Mouse (Mus musculus): ENCODE measurements around the gene Ptafr.
"Not testable (repeated sequence)": the region's sequence is repeated elsewhere in the genome, so short reads cannot be mapped to it uniquely, and the experiment has no call there.

Gene Ptafr

DNA sequence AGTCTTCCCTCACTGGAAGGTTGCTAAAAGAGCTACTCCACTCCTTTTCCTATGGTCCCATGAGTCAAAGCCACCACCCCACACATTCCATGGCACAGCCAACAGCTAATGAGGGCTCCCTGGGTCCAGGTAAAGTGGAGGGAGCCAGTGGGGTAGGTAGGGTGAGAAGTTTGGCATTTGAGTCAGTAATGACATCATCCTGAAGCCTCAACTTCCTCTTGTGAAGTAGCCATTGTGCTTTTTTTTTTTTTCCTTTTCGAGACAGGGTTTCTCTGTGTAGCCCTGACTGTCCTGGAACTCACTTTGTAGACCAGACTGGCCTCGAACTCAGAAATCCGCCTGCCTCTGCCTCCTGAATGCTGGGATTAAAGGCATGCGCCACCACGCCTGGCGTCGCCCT lies 8.3 kb upstream of the Ptafr start:
- DNase-seq (ENCODE audit: low spot score in 2 of 2) = not testable (repeated sequence)

DNA sequence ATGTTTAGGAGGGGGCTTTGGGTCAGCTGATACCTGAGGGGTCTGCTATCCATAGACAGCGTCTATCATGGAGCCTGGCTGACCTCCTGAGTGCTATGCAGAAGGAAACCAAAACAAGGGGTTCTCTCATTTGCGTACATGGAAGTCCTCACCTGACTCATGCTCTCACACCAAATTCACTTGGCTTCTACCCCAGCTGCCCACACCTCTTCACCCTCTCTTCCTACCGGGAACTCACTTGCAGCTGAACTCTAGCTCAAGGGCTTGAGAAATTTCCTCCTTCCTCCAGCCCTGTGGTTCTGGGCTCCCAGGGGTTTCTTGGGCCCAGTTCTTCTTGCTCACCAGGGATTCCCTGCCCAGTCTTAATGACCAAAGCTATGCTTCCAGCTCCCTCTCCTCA lies 606 bp upstream of the Ptafr start:
- DNase-seq (ENCODE audit: low spot score in 2 of 2) = no peak

DNA sequence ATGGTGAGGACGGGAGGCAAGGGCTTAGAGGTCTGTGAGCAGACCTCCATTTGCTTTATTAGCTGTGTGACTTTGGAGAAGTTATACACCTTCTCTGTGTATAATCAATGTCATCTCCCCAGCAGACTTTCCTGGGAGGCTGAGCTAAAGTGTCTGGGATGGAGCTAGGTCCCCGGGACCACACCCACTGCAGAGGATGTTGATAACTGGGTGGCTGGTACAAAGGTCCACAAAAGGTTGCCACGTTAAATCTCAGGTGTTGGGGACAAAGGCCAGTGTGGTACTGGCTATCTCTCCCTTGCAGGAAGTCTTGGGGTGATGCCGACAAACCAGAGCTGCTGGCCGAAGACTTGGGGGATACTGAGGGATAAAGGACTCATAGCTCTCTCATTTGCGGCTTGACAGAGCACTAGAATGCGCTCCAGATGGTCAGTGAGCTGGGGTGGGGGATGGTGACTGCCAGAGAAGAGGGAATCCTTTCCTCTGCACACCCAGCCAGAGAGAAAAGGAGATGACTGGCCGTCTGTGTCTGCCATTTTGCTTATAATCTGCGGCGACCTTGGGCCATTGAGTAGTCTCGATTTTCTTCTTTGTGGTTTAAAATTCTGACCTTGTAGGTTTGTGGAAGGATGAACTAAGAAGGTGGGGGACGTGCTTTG lies 1.4 kb downstream of the Ptafr start:
- DNase-seq (ENCODE audit: low spot score in 2 of 2) = peak; percentile 56 to 59

DNA sequence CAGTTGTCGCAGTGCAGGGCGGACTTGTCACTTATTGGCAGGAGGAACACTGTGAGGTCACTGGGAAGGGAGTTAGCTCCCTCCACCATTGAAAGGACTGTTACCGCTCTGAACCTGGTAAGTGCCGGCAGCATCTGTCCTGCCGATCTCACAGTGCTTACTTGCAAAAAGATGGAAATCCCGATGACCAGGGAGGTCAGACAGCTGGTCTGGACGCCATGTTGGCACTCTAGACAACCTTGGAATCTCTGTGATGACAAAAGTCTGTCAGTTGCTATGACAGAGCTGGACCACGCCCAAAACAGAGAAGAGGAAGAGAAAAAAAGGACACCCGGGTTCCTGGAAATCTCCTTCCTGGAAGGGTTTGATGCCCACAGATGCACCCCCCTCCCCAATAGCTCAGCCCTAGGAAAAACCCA lies 3.5 kb downstream of the Ptafr start:
- DNase-seq (ENCODE audit: low spot score in 2 of 2) = no peak

DNA sequence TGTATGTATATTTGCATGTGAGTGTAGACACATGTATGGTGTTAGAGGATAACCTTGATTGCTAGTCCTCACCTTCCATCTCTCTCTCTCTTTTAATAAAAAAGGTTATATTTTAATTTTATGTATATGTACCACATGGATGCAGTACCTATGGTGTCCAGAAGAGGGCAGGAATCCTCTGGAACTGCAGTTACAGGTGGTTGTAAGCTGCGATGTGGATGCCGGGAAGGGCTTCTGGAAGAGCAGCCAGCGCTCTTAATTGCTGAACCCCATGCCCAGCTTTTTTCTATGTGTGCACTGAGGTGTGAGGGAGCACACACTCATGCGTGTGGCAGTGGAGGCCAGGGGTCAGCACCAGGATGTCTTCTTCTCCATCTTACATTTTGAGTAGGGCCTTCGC lies 5.2 kb downstream of the Ptafr start:
- no peak for DNase-seq (ENCODE audit: low spot score in 2 of 2)

DNA sequence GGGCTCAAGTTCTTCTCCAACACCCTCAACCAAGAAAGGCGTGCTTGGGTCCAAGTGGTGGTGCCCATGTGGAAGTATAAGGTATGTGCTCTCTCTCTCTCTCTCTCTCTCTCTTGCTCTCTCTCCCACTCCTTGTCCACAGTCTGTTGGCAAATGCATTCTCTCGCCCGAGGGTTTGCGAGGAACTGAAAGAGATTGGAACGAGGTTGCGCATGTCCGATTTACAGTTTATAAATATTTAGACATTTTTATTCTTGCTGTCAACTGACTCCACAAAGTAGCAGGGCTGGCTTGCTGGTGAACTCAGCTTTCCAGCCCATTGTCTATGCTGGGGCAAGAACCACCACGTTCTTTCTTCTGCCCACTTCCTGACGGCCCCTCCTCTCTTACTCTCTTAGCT lies 7.3 kb downstream of the Ptafr start:
- DNase-seq (ENCODE audit: low spot score in 2 of 2) = no peak

DNA sequence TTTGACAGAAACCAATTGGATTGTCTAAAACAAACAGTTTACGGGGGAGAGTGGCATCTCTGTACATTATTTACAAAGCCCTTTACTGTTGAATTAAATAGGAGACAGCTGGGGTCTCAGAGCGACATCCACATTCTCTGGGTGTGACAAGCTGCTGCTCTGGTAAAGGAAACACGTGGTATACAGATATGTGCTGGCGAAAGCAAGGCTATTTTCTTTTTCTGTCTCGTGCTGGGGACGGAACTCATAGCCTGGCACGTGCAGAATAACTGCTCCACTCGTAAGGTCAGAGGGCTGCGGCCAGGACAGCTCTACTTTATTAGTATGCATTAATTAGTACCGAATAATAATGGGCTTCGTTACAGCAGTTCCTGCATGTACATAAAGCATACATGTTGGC lies 9.5 kb downstream of the Ptafr start:
- DNase-seq (ENCODE audit: low spot score in 2 of 2) = peak in 1 of 2 experiments; percentile 52

DNA sequence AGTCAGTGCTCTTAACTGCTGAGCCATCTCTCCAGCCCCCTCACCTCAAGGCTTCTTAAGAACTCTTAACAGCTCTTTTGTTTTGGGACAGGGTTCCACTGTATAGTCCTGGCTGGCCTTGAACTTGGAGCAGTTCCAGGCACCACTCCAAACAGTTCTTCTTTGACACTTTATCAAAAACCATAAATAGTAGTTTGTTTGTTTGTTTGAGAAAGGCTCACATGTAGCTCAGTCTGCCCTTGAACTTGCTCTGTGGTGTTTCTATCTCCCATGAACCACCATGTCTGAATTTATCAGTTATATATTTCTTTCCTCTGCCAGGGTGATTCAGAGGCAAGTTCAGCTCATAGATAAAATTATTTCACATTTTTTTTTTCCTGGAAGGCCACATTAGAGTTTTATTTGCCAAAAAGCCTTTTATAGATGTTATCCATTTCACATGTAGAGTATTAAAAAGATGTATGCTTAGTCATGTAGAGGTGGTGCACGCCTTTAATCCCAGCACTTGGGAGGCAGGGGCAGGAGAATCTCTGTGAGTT lies 11.0 kb downstream of the Ptafr start:
- no peak for DNase-seq (ENCODE audit: low spot score in 2 of 2)

DNA sequence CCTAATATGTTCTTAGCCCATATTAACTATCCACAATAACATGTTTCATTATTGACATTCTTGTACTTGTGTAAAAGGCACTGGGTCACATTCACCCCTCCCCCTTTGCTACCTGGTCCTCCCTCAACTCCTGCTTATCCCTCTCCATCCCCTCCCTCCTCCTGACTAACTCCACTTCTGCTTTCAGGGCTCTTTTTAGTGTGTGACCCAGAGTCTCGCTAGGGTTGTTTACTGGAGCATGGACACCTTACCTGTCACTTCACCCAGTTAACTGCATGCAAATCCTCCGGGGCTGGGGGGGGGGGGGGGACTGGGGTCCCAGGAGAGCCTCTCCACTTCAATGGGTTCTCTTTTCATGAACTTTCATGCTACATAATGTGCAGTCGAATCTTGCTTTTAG lies 19.9 kb downstream of the Ptafr start:
- no peak for DNase-seq (ENCODE audit: low spot score in 2 of 2)

DNA sequence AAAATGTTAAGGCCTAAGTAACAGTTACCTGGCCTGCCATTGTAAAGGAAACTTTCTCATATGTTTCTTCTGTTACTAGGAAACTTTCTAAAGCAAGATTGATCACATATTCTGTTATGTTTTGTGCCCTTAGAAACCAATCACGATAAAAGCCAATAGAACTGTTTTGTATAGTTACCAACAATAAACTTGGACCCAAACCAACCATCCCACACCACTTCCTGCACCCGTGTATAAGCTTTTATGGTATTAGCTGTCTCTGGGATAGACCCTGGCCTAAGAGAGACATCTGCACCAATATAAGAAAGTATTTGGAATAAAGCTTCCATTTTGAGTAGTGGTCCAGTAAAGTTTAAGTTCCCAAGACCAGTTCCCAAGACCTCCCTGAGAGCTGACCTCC lies 21.1 kb downstream of the Ptafr start:
- DNase-seq (ENCODE audit: low spot score in 2 of 2) = no peak

DNA sequence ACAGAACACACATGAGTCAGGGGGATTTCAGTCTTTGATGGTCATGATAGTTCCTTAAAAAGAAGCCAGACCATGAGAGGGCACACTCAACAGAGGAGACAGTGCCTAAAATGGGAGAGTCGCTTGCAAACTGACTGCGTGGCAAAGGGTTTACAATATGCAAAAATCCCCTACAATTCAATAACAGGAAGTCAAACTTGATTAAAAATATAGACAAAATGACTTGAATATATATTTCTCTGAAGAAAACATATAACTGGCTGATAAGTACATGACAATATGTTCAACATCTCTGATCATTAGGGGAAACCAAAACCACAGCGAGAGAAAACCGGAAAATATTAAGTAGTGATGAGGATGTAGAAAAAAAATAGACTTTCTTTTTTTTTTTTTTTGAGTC lies 22.4 kb downstream of the Ptafr start:
- no peak for DNase-seq (ENCODE audit: low spot score in 2 of 2)

DNA sequence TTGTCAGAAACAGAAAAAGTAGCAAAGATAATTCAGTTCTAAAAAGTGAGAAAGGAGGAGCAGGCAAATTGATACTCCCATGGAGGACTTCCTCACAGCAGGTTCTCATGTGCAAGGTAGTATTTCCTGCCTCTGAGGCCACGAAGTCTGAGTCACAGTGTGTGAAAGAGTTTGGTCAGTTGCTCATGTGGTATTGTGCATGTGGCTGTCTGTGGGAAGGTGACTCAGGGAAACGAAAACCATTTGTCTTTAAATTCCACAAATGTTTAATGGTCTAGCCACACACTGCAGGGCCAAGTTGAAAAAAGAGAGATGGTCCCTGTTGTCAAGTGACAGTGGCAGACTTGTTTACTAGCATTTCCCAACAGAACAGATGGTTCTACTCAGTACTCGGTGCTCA lies 24.6 kb downstream of the Ptafr start:
- DNase-seq (ENCODE audit: low spot score in 2 of 2) = no peak

DNA sequence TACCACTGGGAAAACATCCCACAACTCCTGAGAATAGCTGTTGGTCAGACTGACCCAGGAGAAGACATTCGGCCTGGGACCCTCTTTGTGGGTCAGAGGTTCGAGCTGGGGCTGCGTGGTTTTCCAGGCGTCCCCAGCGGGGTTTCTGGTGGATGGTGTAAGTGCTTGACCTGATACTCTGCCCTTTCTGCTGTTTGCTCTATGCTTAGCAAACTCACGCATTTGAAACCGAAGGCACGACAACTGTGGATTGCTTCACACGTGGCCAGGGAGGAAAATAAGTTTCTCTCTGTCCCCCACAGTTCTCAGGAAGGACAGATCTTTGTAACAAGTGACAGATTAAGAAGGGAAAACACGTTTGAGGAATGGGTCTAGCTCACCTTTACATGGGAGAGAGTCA lies 26.8 kb downstream of the Ptafr start:
- DNase-seq (ENCODE audit: low spot score in 2 of 2) = no peak

DNA sequence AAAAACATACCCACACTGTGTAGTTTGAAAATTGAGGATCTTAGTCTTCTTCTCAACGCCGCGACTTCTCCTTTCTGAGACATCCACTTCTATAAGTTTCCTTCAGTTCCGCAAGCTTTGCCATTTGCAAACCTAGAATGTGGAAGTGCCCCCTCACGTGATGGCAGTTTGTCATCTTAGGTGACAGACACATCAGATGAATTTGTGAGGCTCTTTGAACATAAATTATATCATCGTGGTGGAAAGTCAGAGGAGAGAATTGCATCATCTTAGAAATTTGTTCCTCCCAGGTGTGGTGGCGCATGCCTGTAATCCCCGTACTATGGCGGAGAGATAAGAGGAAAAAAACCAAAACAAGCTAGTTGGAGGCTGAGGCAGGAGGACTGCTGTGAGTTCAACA lies 29.1 kb downstream of the Ptafr start:
- peak in 1 of 2 experiments; percentile 40 for DNase-seq (ENCODE audit: low spot score in 2 of 2)

DNA sequence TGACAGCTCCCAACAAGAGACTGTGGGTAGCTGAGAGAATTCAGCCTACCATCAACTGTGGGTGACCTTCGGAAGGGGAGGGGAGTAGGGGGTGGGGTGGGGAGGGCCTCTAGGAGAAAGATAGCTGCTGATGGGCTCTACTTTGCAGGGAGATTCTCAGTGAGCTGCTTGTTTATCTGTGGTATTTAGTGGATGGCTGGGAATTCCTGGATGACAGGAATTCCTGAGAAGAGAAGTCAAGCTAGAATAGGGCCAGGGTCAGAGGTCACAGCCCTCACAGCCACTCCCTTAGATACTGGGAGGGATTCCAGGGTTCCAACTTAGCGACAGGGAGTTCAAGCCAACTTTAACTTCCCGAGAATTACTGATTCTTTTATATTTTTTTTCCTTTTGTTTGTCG lies 30.3 kb downstream of the Ptafr start:
- DNase-seq (ENCODE audit: low spot score in 2 of 2) = no peak

DNA sequence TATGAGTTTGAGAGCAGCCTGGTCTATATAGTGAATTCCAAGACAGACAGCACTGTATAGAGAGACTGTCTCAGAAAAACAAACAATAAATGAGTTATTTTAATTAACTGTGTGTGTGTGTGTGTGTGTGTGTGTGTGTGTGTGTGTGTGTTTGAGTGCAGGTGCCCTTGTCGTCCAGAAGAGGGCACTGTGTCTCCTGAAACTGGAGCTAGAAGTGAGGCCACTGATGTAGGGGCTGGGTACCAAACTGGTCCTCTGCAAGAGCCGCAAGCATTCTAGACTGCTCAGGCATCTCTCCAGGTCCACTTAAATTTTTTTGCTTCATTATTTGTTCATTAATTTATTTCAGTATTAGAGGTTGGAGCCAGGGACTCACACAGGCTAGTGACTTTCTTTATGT lies 35.0 kb downstream of the Ptafr start:
- no peak for DNase-seq (ENCODE audit: low spot score in 2 of 2)

DNA sequence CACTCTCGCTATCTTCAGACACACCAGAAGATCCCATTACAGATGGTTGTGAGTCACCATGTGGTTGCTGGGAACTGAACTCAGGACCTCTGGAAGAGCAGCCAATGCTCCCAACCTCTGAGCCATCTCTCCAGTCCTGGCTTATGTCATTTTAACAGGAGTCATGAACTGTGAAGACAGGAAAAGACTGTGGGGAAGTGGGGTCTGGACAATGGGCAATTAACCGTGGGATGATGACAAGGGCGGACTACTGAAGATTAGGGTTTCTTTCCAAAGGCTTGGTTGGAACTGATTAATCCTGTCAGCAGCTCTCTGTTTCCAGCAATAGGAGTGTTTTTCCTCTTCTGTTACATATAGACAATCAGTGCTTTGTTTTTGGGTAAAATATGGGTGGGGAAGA lies 35.9 kb downstream of the Ptafr start:
- DNase-seq (ENCODE audit: low spot score in 2 of 2) = no peak

DNA sequence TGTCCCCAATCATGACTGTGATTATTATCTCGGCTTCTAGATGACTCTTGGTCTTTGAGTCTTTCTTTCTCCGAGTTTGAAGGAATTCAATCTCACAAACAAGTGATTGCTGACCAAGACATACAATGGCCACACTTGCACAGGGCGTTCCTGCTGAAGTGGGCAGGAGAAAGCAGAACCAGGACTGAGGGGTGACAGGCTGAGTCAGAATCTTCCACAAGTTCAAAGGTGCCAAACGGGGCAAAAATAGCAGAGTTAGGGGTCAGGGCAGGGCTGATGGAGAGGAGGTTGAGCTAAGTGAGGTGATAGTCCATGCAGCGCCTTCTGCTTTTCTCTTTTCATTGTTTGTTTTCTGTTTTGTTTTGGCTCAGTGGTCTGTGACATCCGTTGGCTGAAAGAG lies 36.6 kb downstream of the Ptafr start:
- peak in 1 of 2 experiments; percentile 30 for DNase-seq (ENCODE audit: low spot score in 2 of 2)

DNA sequence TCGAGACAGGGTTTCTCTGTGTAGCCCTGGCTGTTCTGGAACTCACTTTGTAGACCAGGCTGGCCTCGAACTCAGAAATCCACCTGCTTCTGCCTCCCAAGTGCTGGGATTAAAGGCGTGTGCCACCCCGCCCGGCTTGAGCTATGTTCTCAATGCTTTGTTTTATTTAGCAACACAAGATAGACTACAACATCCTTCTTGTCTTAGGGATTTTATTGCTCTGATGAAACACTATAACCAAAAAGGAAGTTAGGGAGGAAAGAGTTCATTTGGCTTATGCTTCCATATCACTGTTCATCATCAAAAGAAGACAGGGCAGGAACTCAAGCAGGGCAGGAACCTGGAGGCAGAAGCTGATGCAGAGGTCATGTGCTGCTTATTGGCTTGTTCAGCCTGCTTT lies 37.4 kb downstream of the Ptafr start:
- DNase-seq (ENCODE audit: low spot score in 2 of 2) = not testable (repeated sequence)

DNA sequence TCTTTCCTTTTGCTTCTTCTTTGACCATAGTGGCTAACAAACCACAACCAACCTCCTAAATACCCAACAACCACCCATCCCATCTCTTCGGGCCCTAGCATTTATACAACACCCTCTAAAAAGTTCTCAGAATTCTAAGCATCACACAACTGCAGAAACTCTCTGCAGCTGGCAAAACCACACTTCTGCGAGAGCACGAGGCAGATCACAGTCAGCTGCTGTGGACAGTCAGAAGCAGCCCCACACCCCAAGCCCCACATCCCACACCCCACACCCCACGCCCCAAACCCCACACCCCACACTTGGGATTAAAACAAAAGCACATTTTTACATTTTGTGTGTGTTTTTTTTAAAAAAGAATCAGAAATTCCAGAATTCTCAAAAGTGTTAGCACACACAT lies 39.6 kb downstream of the Ptafr start:
- DNase-seq (ENCODE audit: low spot score in 2 of 2) = no peak

DNA sequence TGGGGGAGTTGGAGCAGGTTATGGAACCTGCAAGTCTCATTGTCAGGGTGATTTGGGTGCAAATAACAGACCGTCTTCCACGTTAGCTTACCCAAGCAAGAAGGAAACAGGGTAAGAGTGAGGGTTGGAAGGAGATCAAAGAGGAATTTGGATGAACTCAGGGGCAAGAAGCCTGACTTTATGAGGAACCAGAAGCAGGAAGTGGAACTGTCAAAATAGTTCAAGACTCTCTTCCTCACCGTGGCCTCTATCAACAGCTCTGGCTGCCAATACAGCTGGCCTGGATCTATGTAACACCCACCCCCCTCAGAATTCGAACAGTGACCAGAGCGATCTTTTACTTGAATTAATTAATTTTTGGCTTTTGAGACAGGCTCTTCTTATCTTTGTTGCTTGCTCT lies 41.9 kb downstream of the Ptafr start:
- no peak for DNase-seq (ENCODE audit: low spot score in 2 of 2)

DNA sequence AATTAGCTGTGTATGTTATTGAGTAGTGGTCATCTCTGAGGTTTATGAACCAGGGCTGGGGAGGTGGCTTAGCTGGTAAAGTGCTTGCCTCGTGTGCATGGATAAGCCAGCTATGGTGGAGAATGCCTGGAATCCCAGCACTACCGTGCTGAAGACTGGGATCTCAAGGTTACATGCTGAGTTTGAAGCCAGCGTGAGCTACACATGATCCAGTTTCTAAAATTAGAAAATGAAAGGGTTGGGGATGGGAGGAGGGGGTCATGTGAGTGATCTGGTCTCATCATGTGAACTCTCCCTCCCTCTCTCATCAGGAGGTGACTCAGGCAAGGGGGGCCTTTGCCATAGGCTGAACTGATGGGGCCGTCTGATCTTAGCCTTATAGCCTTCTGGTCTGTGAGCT lies 44.3 kb downstream of the Ptafr start:
- DNase-seq (ENCODE audit: low spot score in 2 of 2) = no peak

DNA sequence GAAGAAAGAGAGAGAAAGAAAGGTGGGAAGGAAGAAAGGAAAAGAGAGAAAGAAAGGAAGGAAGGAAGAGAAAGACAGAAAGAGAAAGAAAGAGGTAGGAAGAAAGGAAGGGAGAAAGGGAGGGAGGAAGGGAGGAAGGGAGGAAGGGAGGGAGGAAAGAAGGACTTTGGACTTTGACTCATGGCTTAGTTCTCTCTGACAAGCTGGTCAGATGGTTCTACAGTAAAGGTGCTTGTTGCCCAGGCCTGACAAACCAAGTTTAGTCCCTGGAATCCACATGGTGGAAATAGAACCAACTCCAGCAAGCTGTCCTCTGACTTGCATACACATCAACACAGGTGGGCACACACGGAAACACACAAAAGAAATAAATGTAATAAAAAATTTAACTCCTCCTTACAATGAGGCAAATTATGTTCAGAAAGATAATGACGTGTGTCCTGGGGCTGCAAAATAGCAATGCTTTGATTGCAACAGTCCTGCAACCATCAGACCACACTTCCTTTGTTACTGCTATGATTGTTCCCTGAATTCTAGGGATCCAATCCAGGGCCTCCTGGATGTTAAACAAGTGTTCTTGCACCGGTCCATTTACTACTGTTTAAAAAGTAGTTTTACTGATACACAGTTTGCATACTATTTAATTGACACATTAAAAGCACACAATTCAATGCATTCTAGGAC lies 46.6 kb downstream of the Ptafr start:
- DNase-seq (ENCODE audit: low spot score in 2 of 2) = no peak

DNA sequence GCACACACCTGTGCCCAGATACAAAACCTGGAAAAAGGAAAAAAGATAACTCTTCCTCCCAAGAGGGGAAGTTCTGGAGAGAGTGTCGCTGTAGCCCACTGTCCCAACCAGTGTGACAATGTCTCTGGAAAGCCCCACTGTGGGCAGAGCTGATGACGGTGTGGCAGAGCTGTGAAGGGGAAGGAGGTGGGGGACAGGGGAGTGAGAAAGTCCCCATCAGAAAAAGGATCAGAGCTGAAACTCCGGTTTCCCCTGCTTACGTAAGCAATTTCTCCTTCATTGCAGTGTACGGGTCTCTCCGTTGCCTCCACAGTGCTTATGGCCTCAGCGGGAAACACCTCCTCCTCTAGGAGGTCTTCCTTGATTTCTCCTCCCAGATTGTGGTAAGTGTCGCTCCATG lies 47.5 kb downstream of the Ptafr start:
- DNase-seq (ENCODE audit: low spot score in 2 of 2) = no peak
